Mouse (Mus musculus) heart, adult 2 months (tissue): ENCODE data around the gene Trim25. TPM values are rescaled to one million over a fixed set of nuclear protein-coding genes. Genes with fewer than 3 reads are reported as not detected.

ENCODE experiments used
- DNase-seq, 2 experiments: peaks; one replicate each; pipeline ENCODE4 v3.0.0; 2021
- H3K27ac ChIP-seq: fragments of 200-600 bp; 2 replicates; pipeline ENCODE4 v1.8.1; 2022
- H3K27me3 ChIP-seq: fragments of 200-500 bp; 2 replicates; pipeline ENCODE4 v1.6.1; 2012; ENCODE audit warnings: mild to moderate bottlenecking, low read length, inconsistent platforms, mixed read lengths; ENCODE audit not compliant: control insufficient read depth, insufficient read depth
- H3K36me3 ChIP-seq: fragments of 200-500 bp; 2 replicates; pipeline ENCODE4 v1.6.1; 2012; ENCODE audit warnings: low read length, inconsistent platforms; ENCODE audit not compliant: control insufficient read depth, insufficient read depth
- H3K4me1 ChIP-seq: fragments of 200-500 bp; 2 replicates; pipeline ENCODE4 v1.6.1; 2011; ENCODE audit warnings: low read length; ENCODE audit not compliant: control insufficient read depth, insufficient read depth
- H3K4me3 ChIP-seq: fragments of 200-600 bp; 2 replicates; pipeline ENCODE4 v1.8.1; 2022
- H3K79me2 ChIP-seq: fragments of 200-500 bp; replicated peaks from 2 replicates; pipeline ENCODE4 v1.6.1; 2012; ENCODE audit warnings: mild to moderate bottlenecking, inconsistent platforms, low read length, moderate library complexity, mixed read lengths; ENCODE audit not compliant: control insufficient read depth, insufficient read depth
- H3K9ac ChIP-seq: fragments of 200-500 bp; 2 replicates; pipeline ENCODE4 v1.6.1; 2012; ENCODE audit warnings: low read depth, mild to moderate bottlenecking, control low read depth, inconsistent platforms, low read length, mixed read lengths
- CTCF ChIP-seq: fragments of 200-600 bp; IDR thresholded peaks from 2 replicates; pipeline ENCODE4 v1.8.1; 2022; ENCODE audit warnings: antibody characterized with exemption, mild to moderate bottlenecking, moderate library complexity
- EP300 ChIP-seq: fragments of 200-500 bp; IDR thresholded peaks from 2 replicates; pipeline ENCODE4 v1.6.1; 2011; ENCODE audit warnings: low read depth, low read length, control low read depth; ENCODE audit not compliant: insufficient read depth
- POLR2A ChIP-seq: fragments of 200-500 bp; IDR thresholded peaks from 2 replicates; pipeline ENCODE4 v1.6.1; 2011; ENCODE audit warnings: mild to moderate bottlenecking, low read depth, low read length, control low read depth; ENCODE audit not compliant: insufficient read depth
- WGBS: fragments of 180-500 bp; shearing (Covaris S2); methylation state at CpG from one replicate; pipeline ENCODE4 v1.1.7; 2018; 5-methylcytosine and 5-hydroxymethylcytosine counted together
- intact Hi-C: fragments of 180-260 bp; cut with DNase I; formaldehyde crosslinking; loops from one replicate; pipeline ENCODE4 v1.15.1; 2025
- long read RNA-seq: library from polyadenylated mRNA; stranded (forward); transcript quantifications from one replicate; pipeline ENCODE4 v2.0.0, GENCODE M21; 2021
- polyA plus RNA-seq: library from polyadenylated mRNA; depleted of rRNA; stranded (reverse); fragments of >200 nt; gene quantifications from 2 replicates; pipeline ENCODE4 v1.2.3, GENCODE M21; 2012; rRNA removed
- total RNA-seq, 2 experiments: library from RNA; stranded (reverse); gene quantifications; 2 replicates each; pipeline ENCODE4 v1.2.3; 2021

Gene Trim25
- total RNA-seq (10 to 100 TPM; 17.7 to 24.3 TPM), polyA plus RNA-seq (13.6 and 14.1 TPM in 2 replicates)
- long read RNA-seq, partial matches to known transcripts = 0 of 5 reads
- long read RNA-seq, other reads (novel, unspliced or antisense) = 5 of 5 reads

DNA sequence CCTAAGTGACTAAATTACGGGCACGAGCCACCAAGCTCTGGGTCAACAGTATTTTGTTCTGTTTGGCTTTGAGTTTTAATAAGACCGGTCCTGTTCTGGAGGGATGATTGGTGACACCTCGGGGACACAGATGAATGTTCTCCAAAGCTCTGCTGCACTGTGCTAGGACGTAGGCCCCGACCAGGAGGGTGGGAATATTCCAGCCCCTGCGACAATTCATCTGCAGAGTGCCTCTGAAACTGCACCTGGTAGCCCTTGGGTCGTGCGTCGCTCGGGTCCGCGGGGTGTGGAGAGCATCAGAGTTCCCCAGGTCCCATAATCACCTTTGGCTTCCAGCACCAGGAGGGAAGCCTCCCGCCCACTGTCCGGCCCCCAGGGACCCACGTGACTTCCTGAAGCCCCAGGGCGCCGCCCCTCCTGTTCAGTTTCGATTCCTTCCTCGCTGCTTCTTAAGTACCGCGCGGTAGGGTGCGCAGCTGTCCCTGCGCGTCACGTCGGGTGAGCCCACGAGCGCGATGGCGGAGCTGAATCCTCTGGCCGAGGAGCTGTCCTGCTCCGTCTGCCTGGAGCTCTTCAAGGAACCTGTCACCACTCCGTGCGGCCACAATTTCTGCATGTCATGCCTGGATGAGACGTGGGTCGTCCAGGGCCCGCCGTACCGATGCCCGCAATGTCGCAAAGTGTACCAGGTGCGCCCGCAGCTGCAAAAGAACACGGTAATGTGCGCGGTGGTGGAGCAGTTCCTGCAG lies at the start of gene Trim25:
Gene Trim25, plus strand, starts transcription at position 403 of the 749 bp plus-strand sequence.
- peak; percentile 97 for DNase-seq
- Histone ChIP-seq H3K4me3 (peak within 1 kb of the TSS; percentile 88), H3K9ac (peak within 1 kb of the TSS; percentile 81), H3K36me3 (no peaks in the 10 kb centered on the region), H3K27ac (peak within 1 kb of the TSS; percentile 86), H3K27me3 (no peaks in the 10 kb centered on the region), H3K4me1 (peaks cover 16% of the 10 kb centered on the region), H3K79me2 (peaks cover 3% of the 10 kb centered on the region; the same call in 1 of the 2 replicates)
- intact Hi-C loops = loop anchor here (1.0 kb wide), 1 partner anchor 29 kb away; no protein-coding TSS in a partner anchor
- TF ChIP-seq EP300 (peak; percentile 94), CTCF (peak; percentile 40), POLR2A (peak; percentile 98)
- 1% methylated on average over 48 of the region's 48 CpGs for WGBS

DNA sequence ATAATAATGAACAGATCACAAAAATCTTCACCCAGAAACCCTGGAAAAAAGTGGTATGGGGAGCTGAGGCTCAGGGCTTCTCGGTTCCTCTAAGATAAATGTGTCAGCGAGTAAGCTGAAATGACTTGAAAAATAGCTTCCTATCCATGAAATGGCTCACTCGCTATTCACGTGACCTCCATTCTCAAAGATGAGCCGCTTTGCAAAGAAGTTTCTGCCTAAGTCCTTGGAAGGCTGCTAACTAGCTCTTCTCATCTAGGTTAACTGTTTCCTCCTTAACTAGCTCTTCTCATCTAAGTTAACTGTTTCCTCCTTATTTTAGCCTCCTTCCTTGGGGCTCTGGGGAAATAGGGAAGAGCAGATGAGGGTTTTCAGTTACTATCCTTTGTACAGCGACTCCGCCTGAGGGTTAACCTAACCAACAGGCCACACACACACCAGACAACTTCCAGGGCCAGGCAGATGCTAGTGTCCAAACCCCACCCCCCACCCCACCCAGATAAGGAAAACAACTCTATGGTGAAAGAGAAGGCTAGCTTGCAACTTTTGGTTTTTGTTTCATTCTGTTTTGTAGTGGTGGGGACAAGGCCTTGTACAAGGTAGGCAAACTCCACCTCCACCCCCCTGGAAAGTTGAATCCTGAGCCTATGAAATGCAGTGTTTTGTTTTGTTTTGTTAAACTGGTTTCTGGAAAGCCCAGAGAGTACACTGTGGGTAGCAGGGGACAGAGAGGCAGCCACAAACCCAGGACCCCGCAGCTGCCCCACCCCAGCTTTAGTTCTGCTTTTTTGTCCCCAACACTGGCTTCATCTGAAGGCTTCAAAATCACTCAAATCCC lies 49.2 kb upstream of the Trim25 start:
- no peak overlapping the region for H3K27ac ChIP-seq

DNA sequence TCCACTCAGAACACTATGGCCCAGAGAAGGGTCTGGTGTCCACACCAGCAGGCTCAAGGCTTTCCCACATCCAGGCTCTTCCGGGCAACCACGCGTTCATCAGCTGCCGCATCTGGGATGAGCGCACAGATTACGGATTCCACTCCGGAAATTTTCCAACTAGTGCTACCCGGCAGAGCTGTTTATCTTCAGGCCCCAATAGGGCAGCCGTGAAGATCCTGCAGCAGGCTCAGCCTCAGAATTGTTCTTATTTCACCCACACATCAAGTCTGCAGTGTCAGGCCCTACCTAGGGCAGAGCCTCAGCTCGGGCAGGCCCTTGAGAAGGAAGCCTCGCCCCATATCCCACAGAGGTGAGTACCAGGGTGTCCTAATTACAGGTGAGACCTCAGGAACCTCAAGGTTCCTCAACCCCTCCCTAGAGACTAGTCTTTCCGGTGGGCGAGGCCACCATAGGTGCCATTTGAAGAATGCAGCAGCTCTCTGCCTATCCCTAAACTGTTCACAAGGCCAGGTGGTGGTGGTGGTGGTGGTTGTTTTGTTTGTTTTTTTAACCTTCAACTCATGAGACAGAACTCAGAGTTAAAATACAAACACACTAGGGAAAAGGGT lies 48.4 kb upstream of the Trim25 start:
- Histone ChIP-seq H3K4me3 (no peak overlapping the region), H3K36me3 (no peaks in the 10 kb centered on the region), H3K79me2 (no peaks in the 10 kb centered on the region), H3K9ac (no peak overlapping the region), H3K27me3 (no peaks in the 10 kb centered on the region), H3K4me1 (no peaks in the 10 kb centered on the region), H3K27ac (no peak overlapping the region)
- DNase-seq = no peak
- WGBS = 84% methylated on average over 13 of the region's 13 CpGs
- intact Hi-C loops = loop anchor here (10.0 kb wide), 2 partner anchors 736 to 966 kb away; partner anchors contain the start of gene Dynll2
- no peak for TF ChIP-seq POLR2A
- no peak for TF ChIP-seq EP300
- TF ChIP-seq CTCF = no peak

More for the DNA sequence above, 49.2 kb upstream of the Trim25 start:
- H3K36me3 ChIP-seq = no peaks in the 10 kb centered on the region
- no peak overlapping the region for H3K9ac ChIP-seq
- no peaks in the 10 kb centered on the region for H3K4me1 ChIP-seq
- WGBS = 84% methylated on average over 8 of the region's 8 CpGs
- TF ChIP-seq CTCF (no peak), POLR2A (no peak), EP300 (no peak)
- no peak for DNase-seq
- H3K4me3 ChIP-seq = no peak overlapping the region
- H3K79me2 ChIP-seq = no peaks in the 10 kb centered on the region
- intact Hi-C loops = loop anchor here (10.0 kb wide), 2 partner anchors 735 to 965 kb away; partner anchors contain the start of gene Dynll2
- no peaks in the 10 kb centered on the region for H3K27me3 ChIP-seq

DNA sequence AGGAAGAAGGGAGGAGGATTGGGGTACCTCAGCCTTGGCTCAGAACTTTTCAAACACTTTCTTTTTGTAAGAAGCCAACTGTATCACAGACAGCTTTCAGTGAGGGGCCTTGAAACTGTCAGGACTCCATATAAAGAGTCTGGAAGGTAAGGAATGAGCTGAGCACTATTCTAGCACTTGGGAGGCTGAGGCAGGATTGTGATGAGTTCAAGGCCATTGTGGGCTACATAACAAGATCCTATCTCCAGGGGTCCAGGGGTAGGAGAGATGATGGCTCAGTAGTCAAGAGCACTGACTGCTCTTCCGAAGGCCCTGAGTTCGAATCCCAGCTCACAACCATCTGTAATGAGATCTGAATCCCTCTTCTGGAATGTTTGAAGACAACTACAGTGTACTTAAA lies 47.6 kb upstream of the Trim25 start:
- no peaks in the 10 kb centered on the region for H3K4me1 ChIP-seq
- H3K79me2 ChIP-seq = no peaks in the 10 kb centered on the region
- intact Hi-C loops = loop anchor here (10.0 kb wide), 2 partner anchors 737 to 967 kb away; partner anchors contain the start of gene Dynll2
- 95% methylated on average over 2 of the region's 2 CpGs for WGBS
- H3K4me3 ChIP-seq = no peak overlapping the region
- no peak for TF ChIP-seq POLR2A
- H3K36me3 ChIP-seq = no peaks in the 10 kb centered on the region
- H3K27ac ChIP-seq = no peak overlapping the region
- no peak for DNase-seq
- H3K9ac ChIP-seq = no peak overlapping the region
- H3K27me3 ChIP-seq = no peaks in the 10 kb centered on the region

DNA sequence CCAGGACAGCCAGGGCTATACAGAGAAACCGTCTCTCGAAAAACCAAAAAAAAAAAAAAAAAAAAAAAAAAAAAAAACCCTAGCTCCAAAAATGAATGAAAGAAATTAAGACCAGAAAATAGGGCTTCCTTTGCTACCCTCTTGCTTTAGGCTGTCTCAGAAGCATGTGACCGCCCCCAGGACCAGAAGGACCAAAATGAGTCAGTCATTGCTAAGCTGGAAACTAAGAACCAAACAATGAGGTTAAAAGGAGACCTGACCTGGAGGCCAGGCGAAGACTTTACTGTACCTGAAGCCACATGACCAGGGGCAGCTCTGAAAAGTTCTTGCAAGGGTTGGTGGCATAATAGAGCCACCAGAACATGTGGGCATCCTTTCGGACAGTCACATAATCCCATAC lies 47.1 kb upstream of the Trim25 start:
- no peak overlapping the region for H3K27ac ChIP-seq
- no peaks in the 10 kb centered on the region for H3K27me3 ChIP-seq
- intact Hi-C loops = loop anchor here (10.0 kb wide), 2 partner anchors 737 to 967 kb away; partner anchors contain the start of gene Dynll2
- DNase-seq = no peak
- no peak overlapping the region for H3K9ac ChIP-seq
- no peaks in the 10 kb centered on the region for H3K79me2 ChIP-seq
- H3K4me3 ChIP-seq = no peak overlapping the region
- TF ChIP-seq EP300 = no peak
- TF ChIP-seq CTCF = no peak
- TF ChIP-seq POLR2A = no peak
- no peaks in the 10 kb centered on the region for H3K36me3 ChIP-seq
- WGBS = 95% methylated on average over 5 of the region's 5 CpGs
- no peaks in the 10 kb centered on the region for H3K4me1 ChIP-seq
